Mouse (Mus musculus) ovary, postnatal 14 days (tissue): ENCODE data around the gene Clec16a.

Source experiments
- DNase-seq: peaks from one replicate; pipeline ENCODE4 v3.0.0; 2022; ENCODE audit warnings: low spot score

The Clec16a gene

DNA sequence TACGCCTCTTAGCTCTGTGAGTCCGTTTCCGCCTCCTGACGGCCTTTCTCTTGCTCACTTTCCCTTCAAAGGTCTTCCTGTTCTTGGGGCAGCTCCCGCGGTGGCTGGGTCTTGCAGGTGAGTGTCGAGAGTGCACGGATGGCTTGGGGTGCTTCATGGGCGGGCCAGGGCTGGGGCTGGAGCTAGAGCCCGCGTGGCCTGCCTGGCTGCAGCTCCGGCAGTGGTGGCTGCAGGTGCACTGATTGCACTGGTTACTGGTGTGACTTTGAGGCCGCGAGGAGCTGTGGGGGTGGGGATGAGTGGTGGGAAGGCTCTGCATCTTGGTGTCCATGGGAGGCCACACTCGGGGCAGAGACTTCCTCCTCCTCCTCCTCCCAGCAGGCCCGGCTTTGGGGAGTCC, 243.1 kb downstream of the Clec16a start, which contains the start of gene Tnp2:
Tnp2 (minus strand) TSS at position 390 of the 400 bp plus-strand sequence.
- DNase-seq, result no peak

GRCm38 (mm10) chr16:10788866-10789265, 243.7 kb downstream of the Clec16a start:
- DNase-seq, result no peak

DNA sequence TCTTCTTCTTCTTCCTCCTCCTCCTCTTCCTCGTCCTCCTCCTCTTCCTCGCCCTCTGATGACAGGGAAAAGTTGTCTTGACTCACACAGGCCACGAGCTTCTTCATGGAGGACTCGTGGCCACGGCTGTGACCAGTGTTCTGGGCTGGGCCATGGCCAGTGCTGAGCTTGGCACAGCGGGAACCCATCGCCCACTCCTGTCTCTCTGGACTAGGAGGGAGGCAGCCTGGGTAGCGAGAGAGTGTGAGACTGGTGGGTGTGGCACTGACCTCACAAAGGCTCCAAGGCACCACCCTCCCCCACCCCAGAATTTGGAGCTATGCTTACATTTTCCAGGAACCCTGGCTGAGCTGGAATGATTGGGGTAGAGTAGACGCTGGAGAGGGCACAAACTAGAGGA, 245.6 kb downstream of the Clec16a start, which contains the start of gene Prm3:
Prm3 (minus strand) TSS at position 213 of the 400 bp plus-strand sequence.
- DNase-seq, result no peak
